Mouse (Mus musculus) layer of hippocampus, postnatal 14 days (tissue): ENCODE measurements around the gene Tmem231. TPM values are rescaled to one million over a fixed set of nuclear protein-coding genes. Genes with fewer than 3 reads are reported as not detected.

Source experiments
- DNase-seq, 2 experiments: peaks; one replicate each; pipeline ENCODE4 v3.0.0; 2021 to 2022; ENCODE audit warnings: low spot score in 2 of 2, mixed read lengths in 1 of 2
- total RNA-seq, 2 experiments: library from RNA; stranded (reverse); gene quantifications; 2 replicates each; pipeline ENCODE4 v1.2.3; 2021

Gene Tmem231
- total RNA-seq, 2 experiments from 2014 or later: 9.6 to 9.9 TPM

DNA sequence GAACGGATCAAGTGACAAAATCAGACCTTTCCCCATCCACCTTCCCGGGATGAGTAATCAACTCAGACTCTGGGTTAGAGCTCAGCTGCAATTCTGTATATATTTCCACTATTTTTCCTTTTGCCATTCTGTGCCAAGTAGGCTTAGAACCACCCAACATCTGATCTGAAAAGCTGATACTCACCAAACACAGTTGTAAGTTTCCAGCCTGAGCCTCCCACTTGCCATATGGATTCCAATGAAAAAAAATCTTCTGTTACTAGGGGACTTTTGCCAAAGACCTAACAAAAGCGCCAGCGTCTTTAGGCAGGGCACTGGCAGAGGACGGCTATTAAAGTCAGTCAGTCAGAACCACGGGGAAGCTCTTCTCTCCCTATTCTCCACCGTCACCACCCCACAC, 22.1 kb downstream of the Tmem231 start:
- peak in 1 of 2 experiments; percentile 61 for DNase-seq

DNA sequence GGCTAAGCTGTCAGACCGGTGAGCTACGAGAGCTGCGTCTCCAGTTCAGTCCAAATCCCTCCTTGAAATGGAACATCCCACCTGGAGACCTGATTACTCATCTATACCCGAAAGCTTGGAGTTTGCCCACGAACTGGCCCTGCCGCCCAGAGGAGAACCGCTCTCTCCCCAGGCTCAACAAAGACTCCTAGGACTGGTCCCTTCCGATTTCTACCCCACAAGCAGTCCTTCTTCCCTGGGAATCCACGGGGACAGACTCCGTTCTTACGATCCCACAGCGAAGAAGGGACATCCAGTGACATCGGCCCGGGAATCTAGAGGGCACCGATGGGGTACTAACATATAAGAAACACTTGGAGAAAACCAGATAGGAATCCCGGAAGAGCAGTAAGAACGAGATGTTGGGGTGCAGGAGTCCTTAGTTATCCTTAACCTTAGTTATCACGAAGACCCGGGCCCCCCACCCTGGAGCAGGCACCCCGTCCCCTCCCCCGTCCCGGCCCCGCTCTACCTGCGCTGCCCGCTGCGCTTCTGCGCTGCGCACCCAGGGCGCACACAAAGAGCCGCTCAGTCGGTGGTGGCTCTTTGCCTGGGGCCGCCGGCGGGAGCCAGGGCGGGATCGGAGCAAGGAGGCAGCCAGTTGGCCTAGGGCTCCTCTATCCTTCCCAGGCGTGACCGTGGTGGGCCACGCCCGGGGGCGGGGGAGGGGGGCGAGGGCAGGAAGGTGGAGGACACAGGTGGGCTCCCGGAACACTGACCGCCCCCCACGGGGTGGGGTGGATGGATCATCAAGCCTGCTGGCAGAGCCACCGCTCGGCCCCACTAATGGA, 23.8 kb downstream of the Tmem231 start, which contains the start of gene Chst5:
Chst5 (minus strand) TSS at position 827 of the 830 bp plus-strand sequence.
- no peak for DNase-seq

DNA sequence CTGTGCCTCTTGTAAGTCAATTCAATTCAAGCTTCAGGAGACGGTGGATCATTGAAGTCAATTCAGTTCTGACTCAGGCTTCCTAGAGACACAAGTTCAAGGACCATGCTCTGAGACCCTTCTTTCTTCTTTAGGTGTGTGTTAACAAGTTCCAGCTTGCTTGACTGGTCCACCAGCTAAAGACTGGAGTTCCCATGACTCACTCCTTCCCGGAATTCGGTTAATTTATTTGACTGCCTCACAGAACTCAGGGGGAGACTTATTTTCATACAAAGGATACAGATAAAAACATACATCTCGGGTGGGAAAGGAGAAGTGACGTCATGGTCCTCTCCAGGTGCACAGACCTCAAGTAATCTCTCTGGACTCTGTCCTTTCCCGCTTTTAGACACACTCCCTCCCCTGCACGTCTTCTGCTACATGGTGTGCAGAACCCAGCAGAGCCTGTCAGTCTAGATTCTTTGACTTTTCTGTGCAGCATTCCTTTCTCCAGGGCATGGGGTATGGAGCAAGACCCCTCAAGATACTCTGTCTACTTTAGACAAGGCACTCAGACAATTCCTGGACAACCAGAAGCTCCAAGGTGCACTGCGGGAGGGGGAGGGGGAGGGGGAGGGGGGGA, 28.1 kb downstream of the Tmem231 start:
- DNase-seq: no peak

DNA sequence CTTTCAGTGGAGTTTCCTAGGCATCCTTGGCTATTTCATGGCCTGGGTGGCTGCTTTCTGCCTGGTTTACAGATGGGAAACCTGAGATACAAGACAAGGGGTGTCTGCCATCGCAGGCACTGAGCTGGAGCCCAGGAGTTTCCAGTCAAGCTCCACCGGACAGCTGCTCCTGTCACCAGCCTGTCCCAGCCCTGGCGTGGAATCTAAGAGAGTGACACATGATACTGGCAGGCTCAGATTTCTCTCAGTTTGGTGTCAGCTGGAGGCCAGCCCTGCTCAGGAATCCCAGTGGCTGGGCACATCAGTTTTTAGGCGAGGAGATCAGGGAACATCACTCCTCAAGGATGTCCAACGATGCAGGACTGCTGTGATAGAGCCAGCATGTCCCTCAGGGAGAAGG, 31.6 kb downstream of the Tmem231 start:
- DNase-seq: no peak

DNA sequence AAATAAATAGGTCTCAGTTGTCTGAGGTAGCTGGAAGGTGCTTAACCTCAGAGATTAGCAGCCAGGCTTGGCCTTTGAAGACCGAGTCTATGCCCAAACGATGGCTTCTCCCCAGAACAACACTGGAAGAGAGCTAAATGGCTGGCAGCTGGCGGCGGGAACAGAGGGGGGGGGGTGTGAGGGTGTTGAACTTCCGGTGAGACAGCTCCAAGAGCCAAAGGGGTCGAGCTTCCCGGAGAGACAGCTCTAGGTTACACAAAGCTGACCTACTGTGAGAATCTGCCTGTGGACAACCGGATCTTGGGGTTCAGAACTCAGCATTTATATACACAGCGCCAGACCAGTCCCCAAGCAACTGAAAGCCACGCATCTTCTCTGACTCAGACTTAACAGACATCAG, 35.1 kb downstream of the Tmem231 start:
- DNase-seq: no peak

DNA sequence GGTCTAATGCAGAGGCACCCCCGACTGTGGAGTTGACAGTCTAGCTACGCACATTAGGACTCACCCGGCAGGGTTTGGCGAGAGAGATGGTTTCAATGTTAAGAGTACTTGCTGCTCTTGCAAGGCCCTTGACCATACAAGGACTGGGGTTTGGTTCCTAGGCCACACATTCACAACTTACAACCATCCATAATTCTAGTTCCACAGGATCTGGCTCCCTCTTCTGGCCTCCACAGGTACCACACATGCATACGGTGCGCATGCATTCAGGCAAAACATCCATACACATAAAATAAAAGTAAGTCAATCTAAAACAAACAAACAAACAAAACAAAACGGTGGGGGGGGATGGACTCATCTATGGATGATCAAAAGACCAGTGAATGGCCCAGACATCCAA, 38.7 kb downstream of the Tmem231 start:
- no peak for DNase-seq

DNA sequence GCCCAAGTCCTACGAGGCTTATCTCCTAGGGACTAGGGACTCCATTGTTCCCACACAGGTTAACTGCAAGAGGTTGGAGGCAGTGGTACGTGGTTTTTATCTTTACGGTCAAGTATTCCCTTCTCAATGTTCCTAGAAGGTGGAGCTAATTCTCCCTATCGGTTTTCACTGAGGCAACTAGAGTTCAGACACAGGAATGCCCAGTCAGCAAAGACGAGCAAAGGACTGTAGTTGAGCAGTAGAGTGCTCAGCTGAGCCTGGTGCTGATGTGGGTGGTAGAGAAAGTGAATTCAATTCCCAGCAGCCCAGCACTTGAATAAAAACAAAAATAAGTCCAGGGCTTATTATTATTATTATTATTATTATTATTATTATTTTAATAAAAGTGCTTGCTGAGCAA, 41.1 kb downstream of the Tmem231 start:
- DNase-seq: no peak

DNA sequence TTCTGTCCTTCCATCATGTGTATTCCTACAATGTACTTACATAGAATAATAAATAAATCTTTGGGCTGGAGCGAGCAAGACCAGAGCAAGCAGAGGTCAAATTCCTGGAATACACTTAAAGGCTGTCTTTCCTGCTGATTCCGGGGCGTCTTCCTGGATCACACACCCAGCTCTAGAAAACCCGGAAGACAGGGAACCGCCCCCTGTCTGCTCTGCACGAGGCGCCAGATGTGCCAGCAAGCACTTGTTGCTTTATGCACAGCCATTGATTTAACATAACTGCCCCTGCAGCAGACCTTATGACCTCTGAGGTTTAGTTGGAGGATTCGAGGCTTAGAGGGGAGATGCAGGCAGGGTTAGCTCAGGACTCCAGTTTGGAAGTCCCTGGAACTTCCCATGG, 41.7 kb downstream of the Tmem231 start:
- no peak for DNase-seq

DNA sequence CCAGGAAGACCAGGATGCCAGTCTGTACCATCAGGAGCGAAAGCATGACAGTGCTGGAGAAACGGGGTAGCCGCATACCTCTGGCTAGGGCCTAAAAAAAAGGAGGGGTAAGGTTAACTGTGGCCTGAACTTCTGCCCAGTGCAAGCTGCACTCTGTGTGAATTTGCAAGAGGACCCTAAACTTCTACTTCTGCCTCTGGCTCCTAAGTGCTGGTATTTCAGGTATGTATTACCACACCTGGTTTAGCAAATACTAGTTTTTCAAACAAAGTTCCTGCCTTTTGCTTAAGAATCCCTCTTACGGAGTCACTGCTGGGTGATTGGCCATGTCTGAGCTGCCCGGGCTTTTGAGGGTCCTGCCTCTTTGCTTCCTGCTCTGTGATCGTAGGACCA, 42.8 kb downstream of the Tmem231 start:
- DNase-seq: no peak

DNA sequence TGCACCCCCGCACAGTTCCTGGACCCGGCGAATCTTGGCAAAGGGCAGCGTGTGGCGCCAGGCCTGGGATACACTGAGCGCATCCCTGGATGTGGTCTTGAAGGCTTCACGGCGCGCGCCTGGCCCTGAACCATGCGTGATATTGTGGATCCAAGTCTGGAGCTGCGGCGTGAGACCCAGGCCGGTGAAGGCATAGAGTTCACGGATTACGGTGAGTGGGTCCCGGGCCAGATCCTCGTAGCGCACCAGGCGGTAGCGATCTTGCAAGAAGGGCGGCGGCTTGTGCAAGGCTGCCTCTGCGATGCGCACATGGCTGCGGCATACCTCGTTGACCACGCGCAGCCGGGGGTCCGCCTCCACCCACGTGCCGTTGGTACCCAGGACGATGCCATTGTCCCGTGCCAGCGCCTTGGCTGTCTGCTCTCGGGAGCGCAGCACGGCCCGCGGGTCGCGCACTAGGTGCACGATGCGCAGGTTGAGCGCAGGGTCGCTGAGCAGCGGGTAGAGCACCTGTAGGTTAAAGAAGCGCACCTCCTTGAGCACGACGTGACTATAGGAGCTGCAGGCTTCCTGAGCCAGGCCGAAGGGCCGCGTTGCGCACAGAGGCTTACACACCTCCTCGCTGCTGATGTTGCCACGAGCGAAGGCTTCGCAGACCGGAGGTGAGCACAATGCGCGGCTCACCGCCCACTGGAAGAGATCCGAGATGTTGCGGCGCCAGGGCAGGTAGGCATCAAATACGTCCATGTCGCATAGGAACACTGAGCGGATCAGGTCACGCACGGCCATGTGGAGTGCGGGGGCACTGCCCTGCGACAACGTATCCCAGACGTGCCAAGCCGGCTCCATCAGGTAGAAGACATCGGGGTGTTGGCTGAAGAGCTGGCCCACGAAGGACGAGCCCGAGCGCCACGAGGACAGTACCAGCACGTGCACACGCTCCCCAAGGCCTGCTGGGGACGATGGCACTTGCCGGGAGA, 43.5 kb downstream of the Tmem231 start:
- DNase-seq: no peak

DNA sequence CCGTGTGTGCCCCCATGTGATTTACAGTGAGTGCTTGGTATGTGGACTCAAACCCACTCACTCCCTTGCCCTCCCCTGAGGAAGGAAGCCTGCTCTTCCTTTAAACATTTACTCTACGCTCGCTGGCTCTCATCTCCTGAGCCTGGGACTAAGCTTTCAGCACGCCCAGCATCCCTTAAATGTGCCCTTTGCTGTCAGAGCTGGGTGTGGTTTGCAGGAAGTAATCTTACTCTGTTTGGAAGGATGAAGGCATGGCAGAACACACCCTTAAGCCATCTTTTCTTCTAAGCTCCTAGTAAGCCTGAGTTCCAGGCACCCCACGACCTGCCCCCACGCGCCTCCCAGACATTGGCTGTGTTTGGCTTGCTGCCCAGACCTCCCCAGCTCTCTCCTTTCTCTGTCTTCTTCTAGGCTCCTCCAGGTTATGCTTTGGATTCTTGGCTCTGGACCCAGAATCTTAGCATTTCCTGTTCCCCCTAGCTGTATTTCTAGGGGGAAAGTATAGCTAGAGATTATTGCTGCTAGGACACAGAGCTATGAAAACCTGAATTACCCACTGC, 45.5 kb downstream of the Tmem231 start:
- DNase-seq: no peak

DNA sequence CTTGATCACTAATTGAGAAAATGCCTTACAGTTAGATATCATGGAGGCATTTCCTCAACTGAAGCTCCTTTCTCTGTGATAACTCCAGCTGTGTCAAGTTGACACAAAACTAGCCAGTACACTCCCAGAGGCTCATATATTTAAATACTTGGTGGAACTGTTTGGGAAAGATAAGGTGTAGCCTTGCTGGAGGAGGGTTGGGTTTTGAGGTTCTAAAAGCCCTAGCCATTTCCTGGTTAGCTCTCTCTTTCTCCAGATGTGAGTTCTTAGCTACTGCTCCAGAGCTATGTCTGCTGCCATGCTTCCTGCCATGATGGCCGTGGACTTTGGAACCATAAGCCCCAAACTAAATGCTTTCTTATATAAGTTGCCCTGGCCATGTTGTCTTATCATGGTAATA, 46.2 kb downstream of the Tmem231 start:
- DNase-seq: no peak

DNA sequence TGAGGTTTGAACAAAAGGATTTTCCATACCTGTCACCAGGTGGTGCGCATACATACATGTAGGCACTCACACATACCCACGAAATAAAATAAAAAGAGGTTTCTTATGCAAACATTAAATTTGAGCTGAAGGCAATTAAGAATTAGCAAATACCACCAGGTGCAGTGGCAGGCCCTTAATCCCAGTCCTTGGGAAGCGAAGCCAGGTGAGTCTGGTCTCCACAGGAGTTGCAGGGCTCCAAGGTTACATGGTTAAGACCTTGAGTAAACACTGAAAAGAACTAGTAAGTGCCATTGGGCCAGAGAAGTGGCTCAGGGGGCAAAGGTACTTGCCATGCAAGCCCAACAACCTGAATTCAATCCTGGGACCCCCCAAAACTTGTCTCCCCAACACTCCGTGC, 50.1 kb downstream of the Tmem231 start:
- DNase-seq: no peak

DNA sequence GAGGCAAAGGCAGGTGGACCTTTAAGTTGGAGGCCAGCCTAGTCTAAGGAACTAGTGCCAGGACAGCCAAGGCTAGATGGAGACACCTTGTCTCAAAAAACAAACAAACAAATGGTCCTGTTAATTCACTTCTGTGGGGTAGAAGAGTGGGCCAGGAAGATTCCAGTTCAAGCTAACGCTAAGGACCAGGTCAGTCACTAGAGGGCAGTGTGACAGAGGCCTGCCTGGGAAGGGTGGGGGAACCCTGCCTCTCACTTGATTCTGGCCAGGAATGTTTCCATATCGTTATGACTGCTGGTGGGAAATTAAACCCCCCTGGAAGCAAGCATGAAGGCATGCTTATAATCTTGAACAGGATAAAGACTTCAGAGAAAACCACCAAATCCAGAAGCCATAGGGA, 52.1 kb downstream of the Tmem231 start:
- peak; percentile 16 to 27 for DNase-seq

DNA sequence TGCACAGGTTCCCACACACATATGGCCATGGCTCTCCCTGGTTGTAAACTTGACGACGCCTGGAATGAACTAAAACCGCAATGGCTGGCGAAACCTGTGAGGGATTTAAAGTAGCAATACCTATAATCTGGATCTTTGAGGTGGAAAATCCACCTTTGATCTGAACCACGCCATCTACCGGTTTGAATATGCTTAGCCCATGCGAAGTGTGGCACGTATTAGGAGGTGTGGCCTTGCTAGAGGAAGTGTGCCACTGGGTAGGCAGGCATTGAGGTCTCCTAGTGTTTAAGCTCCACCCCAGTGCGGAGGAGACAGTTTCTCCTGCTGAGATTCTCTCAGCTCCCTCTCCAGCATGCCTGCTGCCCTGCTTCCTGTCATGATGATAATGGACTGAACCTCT, 56.0 kb downstream of the Tmem231 start:
- no peak for DNase-seq

DNA sequence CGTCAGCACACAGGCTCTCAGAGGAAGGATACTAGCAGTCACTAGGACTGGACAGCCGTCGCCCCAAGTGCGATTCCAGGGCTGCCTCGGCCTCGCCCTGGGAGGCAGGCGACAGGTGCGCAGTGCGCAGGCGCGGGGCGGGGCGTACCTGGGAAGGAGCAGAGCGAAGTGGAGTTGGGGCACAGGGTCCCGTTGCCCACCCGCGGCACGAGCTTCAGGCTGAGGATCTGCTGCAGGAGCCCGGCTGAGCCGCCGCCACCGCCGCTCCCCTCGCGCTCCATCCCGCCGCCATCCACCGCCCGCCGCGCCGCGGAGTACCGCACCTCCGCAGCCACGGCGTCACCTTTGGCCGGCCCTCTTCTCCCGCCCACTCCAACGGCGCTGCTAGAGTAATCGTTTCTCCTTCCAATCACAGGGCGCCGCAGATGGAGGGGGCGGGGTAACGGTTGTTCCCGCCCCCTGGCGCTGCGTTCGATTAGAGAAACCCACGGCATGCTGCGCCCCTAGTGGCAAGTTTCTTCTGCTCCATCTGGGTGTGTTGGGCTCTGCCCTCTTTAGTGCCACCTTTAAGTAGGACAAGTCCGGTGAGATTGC, 57.2 kb downstream of the Tmem231 start, which contains the start of gene Tmem170:
Tmem170 (minus strand) TSS at position 396 of the 594 bp plus-strand sequence.
- peak; percentile 98 for DNase-seq

DNA sequence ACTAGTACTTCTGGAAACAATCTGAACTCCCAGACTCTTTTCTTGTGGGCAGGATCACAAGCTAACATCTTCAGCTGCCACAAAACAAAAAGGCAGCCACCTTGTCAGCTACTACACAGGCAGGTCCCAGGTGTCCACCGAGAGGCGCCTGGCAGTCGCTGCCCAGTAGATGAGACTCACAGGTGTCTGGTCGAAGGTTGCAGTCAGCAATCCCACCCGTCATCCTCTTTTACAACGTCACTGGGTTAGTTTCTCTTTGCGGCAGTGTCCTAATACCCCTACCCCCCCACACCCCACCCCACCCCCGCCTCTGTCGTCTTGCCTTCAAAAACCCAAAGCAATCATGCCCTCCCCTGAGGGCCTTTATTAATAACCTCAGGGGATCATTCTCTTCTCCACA, 57.9 kb downstream of the Tmem231 start:
- DNase-seq: no peak

DNA sequence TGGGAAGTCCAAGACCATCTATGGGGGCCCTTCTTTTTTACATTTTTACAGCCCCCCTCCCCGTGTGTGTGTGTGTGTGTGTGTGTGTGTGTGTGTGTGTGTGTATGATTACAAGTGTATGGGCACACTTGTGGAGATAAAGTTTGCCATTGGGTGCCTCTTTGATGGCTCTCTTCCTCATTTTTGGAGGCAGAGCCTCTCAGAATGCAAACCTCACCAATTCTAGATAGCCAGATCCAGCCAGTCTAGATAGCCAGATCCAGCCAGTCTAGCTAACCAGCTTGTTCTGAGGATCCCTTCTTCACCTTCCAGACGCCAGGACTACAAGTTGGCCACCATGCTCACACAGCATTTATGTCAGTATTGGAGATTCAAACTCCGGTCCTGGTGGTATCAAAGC, 62.4 kb downstream of the Tmem231 start:
- no peak for DNase-seq

DNA sequence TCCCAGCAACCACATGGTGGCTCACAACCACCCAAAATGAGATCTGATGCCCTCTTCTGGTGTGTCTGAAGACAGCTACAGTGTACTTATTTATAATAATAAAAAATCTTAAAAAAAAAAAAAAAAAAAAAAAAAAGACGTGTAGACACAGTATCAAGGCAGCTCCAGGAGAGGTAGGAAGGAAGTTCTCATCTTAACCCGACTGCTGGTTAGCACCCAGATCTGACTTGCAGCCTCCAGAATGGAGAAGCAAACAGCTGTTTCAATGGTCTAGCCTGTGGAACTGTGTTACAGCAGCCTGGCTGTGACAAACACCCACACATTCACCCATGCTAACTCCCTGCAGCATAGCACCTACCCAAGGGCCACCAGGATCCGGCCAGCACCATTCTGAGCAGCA, 63.3 kb downstream of the Tmem231 start:
- no peak for DNase-seq

DNA sequence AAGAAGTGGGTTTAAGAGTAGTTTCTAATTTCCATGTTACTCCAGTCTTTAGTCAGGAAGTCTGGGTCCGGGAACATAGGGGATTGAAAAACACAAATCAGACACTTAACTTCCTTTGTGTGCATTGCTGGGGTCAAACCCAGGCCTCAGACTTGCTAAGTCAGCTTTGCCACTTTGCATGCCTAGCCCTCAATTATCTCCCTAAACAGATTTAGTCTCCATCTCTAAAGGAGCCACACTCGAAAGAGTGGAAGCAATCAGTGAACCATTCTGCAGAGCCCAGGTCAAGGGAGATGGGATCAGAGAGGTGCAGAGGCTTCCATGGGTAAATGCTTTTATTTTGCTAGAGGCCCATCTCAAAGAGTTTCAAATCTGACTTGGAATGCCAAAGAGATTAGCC, 65.0 kb downstream of the Tmem231 start:
- no peak for DNase-seq

DNA sequence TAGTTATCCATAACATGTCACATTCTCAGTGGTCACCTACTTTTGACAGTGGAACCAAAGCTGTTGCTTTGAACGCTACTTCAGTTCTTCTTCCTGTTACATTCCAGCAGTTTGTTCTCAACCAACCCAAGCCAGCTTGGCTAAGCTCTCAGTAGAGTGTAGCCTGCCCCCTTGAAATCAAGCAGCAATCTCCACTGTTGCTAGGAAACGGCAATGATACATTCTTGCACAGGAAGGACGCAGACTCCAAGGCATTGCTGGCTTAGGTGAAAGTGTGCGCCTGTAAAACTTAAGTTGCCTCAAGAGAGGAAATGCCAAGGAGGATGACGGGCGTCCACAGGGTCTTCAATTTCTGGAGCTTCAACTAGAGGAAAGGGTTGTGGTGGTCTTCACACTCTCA, 67.8 kb downstream of the Tmem231 start:
- no peak for DNase-seq
